25 mouse cellular contexts compared by ENCODE assay signal in the genomic region with DNA sequence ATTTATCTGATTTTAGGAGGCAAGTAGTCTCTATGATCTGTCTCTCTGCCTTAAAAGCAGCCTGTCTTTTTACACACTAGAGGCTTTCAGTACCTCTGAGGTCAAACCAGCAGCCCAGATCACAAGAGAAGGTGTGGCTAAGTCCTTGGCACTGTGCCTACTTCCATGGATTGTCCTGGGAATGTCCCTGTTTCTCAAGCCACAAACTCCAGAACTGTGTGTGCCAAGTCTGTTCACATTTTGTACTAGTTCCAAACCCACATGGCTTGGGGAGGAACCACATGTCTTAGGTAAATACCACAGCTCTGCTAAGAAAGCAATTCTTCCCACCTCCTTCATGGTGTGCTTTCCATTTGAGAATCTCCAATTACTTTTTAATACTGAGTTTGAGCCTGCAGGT.
DNase-seq lines count a peak whose midpoint lies in the region; ATAC-seq lines count a peak whose summit lies in the region.
"Had no signal": no experiment of that assay in that cellular context is flagged by ENCODE, and none has a peak within 500 bp of the region (broad histone marks: within the 10 kb centered on the region; RNA-seq: fewer than 3 reads in every experiment).

No protein-coding gene starts in this region.

- H3K9me3 ChIP-seq in midbrain, embryonic 11.5 days (ENCODE audit: control insufficient read depth, low read length), result no peaks in the 10 kb centered on the region
- H3K9me3 ChIP-seq in midbrain, embryonic 13.5 days, result no peaks in the 10 kb centered on the region
- H3K9me3 ChIP-seq: embryonic facial prominence, embryonic 15.5 days; forebrain, embryonic 12.5 days; forebrain, embryonic 15.5 days; intestine, embryonic 15.5 days had no signal

- H3K4me2 ChIP-seq in midbrain, embryonic 11.5 days, result no peak overlapping the region
- H3K4me2 ChIP-seq in midbrain, embryonic 13.5 days (replicated peaks), result no peak overlapping the region
- H3K4me2 ChIP-seq: embryonic facial prominence, embryonic 15.5 days; forebrain, embryonic 12.5 days; forebrain, embryonic 15.5 days; heart, embryonic 11.5 days; hindbrain, embryonic 13.5 days; intestine, embryonic 15.5 days had no signal

- no peaks in the 10 kb centered on the region for H3K4me1 ChIP-seq in midbrain, embryonic 11.5 days (ENCODE audit: control insufficient read depth, insufficient read depth, low read length)
- no peaks in the 10 kb centered on the region for H3K4me1 ChIP-seq in midbrain, embryonic 13.5 days (replicated peaks)
- H3K4me1 ChIP-seq: embryonic facial prominence, embryonic 15.5 days; forebrain, embryonic 12.5 days; forebrain, embryonic 15.5 days; hindbrain, embryonic 10.5 days; hindbrain, embryonic 13.5 days; intestine, embryonic 15.5 days had no signal

- intact Hi-C loops in heart, postnatal 14 days (cut with DNase I), result no loop called here

- DNase-seq in kidney, adult 8-10 months, result peak; percentile 1 to 9
- DNase-seq in kidney, adult 11 months, result no peak
- DNase-seq in midbrain, embryonic 11.5 days (ENCODE audit: low spot score, missing footprints), result peak; percentile 53
- peak; percentile 1 for DNase-seq in 416B (ENCODE audit: low read depth)
- DNase-seq in gonadal fat pad, adult 2 months (ENCODE audit: low read depth), result peak; percentile 0
- DNase-seq in heart, adult 11 months, result no peak
- no peak for DNase-seq in heart, postnatal 14 days
- DNase-seq: adrenal gland, postnatal 10 days; adrenal gland, postnatal 36 days; cerebellum, adult 18-20 months; cerebellum, adult 9-10 months; cerebellum, postnatal 14 days; gastrocnemius, postnatal 25 days; heart, postnatal 36 days had no signal

- no peak overlapping the region for H3K4me3 ChIP-seq in midbrain, embryonic 11.5 days (ENCODE audit: low read depth, low read length)
- H3K4me3 ChIP-seq in midbrain, embryonic 13.5 days (replicated peaks), result no peak overlapping the region
- H3K4me3 ChIP-seq: embryonic facial prominence, embryonic 15.5 days; forebrain, embryonic 12.5 days; forebrain, embryonic 15.5 days; hindbrain, embryonic 10.5 days; hindbrain, embryonic 13.5 days; intestine, embryonic 15.5 days had no signal

- H3K27ac ChIP-seq in midbrain, embryonic 11.5 days (ENCODE audit: low read depth, low read length), result no peak overlapping the region
- H3K27ac ChIP-seq in midbrain, embryonic 13.5 days, result no peak overlapping the region
- H3K27ac ChIP-seq: embryonic facial prominence, embryonic 15.5 days; forebrain, embryonic 12.5 days; forebrain, embryonic 15.5 days; hindbrain, embryonic 10.5 days; hindbrain, embryonic 13.5 days; intestine, embryonic 15.5 days had no signal

- ATAC-seq in midbrain, embryonic 11.5 days (ENCODE audit: low FRiP score), result no peak
- ATAC-seq in midbrain, embryonic 13.5 days, result no peak
- ATAC-seq: activated CD4-positive, CD25-positive, alpha-beta regulatory T cell, adult 4 months; CD4-positive, CD25-positive, alpha-beta regulatory T cell, adult 4 months; forebrain, embryonic 15.5 days; hindbrain, embryonic 16.5 days; intestine, embryonic 15.5 days had no signal

- H3K36me3 ChIP-seq in midbrain, embryonic 11.5 days (ENCODE audit: control insufficient read depth, insufficient read depth, low read length), result no peaks in the 10 kb centered on the region
- H3K36me3 ChIP-seq in midbrain, embryonic 13.5 days, result no peaks in the 10 kb centered on the region
- H3K36me3 ChIP-seq: embryonic facial prominence, embryonic 15.5 days; forebrain, embryonic 12.5 days; forebrain, embryonic 15.5 days; hindbrain, embryonic 10.5 days; hindbrain, embryonic 13.5 days; intestine, embryonic 15.5 days had no signal

- H3K9ac ChIP-seq in midbrain, embryonic 11.5 days (ENCODE audit: low read length), result no peak overlapping the region
- no peak overlapping the region for H3K9ac ChIP-seq in midbrain, embryonic 13.5 days (replicated peaks)
- H3K9ac ChIP-seq: embryonic facial prominence, embryonic 15.5 days; forebrain, embryonic 12.5 days; forebrain, embryonic 15.5 days; hindbrain, embryonic 13.5 days; intestine, embryonic 15.5 days had no signal

- H3K27me3 ChIP-seq in midbrain, embryonic 11.5 days (ENCODE audit: control insufficient read depth, insufficient read depth, low read length), result no peaks in the 10 kb centered on the region
- no peaks in the 10 kb centered on the region for H3K27me3 ChIP-seq in midbrain, embryonic 13.5 days
- H3K27me3 ChIP-seq: embryonic facial prominence, embryonic 15.5 days; forebrain, embryonic 12.5 days; forebrain, embryonic 15.5 days; hindbrain, embryonic 13.5 days; intestine, embryonic 15.5 days had no signal

Comparison
In these comparisons a context has a peak if more than half of its experiments do, and no peak if none do; other contexts are left out.
1. DNase-seq: peak in kidney, adult 8-10 months (2 of 2), midbrain, embryonic 11.5 days (single experiment), 416B (single experiment) and gonadal fat pad, adult 2 months (single experiment); none in kidney, adult 11 months (single experiment), heart, adult 11 months (single experiment) and heart, postnatal 14 days (0 of 2).